Mouse (Mus musculus) bone marrow macrophage, adult 2 months (primary cell): Measurements from ENCODE around the gene Gm9376.

Experiments used
- CTCF ChIP-seq: IDR thresholded peaks from 2 replicates; pipeline ENCODE4 v1.5.1; 2012; ENCODE audit warnings: low read depth, mild to moderate bottlenecking, low read length, moderate library complexity
- POLR2A ChIP-seq: IDR thresholded peaks from 2 replicates; pipeline ENCODE4 v1.6.1; 2012; ENCODE audit warnings: mild to moderate bottlenecking, low read depth, low read length, borderline replicate concordance

DNA sequence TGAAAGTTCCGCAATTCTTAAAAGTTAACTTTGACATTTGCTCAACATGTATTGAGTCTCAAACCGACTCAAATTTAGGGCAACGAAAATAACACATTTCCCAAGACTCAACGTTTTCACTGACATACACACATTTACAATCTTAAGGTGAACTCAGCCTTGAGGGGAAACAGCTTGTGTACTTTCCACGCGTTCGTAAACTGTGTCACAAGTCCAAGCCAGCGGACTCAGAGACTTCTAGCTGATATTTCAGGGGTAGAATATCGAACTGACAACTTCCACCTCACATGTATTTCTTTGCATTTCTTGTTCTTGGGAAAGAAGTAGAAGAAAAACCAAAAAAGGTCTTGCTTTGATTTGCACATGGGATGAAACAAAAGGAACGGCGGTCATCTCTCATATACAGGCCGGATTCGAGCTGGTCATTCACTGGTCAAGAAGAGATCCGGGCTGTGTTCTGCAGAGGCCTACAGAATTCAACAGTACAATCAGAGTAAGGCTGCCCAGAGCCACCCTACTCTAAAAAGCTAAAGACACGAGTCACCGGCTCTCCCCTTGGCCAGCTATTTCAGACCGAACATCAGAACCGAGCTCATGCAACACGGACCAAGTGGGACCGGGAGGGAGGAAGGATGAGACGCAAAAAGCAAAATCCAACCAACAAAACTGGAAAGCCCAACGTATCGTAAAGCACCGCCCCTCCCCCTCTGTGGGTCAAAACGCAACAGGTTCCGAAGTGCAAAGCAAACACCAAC is 32.8 kb upstream of the Gm9376 start:
- TF ChIP-seq CTCF (no peak), POLR2A (no peak)
